Mouse (Mus musculus): ENCODE measurements around the gene Igtp.
"Not testable (repeated sequence)": the region's sequence is repeated elsewhere in the genome, so short reads cannot be mapped to it uniquely, and the experiment has no call there.

Igtp gene

DNA sequence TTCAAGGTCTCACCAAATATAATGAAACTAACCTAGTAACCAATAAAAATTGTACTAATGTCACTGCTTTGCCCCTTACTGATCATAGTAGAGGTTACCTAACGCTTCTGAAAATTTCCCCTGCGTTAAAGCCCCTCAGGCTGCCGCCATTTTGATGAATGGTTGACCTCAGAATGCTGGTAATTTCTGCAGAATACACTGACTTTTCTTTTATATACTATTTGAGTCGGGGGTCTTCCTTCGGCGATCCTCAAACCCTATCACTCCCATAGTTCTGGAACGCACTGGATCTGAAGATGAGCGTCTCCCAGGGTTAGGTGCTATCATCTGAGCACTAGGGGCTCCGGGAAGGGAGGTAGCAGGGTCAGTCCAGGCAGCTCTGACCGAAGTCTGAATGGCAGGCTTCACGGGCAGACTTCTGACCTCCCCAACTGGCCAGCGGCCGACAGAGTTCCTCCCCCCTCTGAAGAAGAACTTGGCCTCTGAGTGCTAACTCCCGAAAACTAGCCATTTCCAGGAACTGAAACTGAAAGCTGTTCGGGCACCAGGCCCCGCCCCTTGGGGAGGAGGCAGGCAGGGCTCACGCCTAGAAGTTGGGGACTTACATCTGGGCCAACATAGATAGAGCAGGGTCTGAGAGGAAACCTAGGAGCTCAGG lies 15.2 kb downstream of the Igtp start:
- peak in 1 of 2 experiments; percentile 17 for DNase-seq

DNA sequence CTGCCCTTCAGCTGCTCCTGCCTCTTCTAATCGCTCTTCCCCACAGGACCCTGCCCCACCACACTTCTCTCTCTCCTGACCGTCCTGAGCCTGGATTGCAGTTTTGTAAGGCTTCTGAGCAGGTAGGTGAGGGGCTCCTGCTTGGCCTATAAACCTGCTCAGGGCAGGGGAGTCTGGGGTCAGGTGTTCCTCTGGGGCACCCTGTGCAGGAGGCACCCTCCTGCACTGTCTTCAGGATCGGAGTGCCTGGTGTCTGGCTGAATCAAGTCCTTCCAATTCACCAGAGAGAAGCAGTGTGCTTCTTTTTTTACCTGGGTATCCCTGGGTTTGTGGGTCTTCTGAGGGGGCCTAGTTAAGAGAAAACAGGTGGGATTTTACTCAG lies 15.7 kb downstream of the Igtp start:
- not testable (repeated sequence) for DNase-seq

DNA sequence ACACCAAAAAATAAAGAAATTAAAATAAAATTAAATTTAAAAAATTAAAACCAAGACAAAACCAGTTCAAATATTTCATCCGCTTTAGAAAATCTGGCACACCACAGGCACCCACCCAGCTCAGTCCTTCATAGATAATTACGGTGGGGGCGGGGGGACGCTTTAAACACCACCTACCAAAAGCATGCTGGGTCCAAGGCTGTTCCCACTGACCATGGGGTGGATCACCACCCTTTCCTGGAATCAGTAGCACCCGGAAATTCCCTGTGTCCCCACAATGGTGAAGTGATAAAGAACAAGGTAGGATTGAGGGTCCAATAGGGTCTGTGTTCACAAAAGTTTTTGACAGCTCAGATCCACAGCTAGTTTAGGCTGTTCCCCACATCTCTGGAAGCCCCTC lies 16.5 kb downstream of the Igtp start:
- no peak for DNase-seq

DNA sequence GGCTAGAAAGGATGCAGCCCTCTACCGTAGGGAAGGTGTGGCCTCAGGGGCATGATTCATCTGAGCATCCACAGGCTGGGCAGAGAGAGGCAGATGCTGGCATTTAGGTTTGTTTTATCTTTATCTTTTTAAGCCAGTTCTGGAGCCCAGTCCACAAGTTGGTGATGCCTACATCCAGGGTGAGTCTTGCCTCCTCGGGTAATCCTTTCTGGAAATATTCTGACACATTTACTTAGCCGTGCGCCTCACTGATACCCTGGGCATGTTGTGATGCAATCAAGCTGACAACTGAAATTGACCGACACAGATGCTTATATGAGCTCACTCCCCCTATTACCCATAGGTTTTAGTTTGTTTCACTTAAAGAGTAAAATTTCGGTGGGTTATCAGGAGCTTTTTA lies 17.5 kb downstream of the Igtp start:
- no peak for DNase-seq

DNA sequence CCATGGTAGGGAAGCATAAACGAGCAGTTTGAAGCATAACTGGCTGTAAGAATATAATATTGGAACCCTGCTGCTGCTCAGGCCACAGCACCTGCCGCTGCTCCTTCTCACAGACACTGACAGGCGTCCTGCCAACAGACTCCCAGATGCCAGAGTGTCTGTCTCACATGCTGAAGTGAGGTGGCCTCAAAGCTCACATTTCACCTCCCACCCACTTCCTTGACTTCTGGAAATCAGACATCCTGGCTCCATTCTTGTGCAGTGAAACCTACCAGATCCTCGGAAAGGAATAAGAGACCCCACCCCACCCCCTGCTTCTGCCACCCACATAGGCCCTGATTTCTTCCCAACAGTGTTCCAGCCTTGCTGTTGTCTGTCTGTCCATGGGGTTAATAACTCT lies 24.4 kb downstream of the Igtp start:
- DNase-seq = peak; percentile 27 to 60

DNA sequence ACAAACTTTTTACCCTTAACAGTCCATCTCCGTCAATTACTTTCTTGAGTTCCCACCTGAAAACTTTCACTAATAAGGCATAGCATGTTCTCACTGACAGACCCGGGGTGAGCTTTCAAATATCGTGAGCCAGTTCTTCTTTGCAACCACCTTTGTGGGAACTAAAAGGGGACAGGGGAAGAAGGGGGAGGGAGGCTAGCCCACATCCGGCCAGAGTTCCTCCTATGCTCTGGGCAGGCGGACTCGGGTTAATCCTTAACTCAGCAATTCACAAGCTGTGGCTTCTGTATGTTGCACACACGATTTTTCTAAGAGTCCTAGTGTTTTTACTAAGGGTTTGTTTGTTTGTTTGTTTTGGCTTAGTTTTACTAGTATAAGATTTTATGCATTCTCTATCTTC lies 25.0 kb downstream of the Igtp start:
- no peak for DNase-seq

DNA sequence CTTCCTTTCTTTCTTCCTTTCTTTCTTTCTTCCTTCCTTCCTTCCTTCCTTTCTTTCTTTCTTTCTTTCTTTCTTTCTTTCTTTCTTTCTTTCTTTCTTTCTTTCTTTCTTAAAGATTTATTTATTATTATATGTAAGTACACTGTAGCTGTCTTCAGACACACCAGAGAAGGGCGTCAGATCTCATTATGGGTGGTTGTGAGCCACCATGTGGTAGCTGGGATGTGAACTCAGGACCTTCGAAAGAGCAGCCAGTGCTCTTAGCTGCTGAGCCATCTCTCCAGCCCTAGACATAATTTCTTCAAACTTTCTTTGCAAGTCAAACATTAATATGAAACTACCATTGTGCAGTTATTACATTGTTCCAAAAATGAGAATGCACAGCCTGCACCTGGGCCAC lies 25.5 kb downstream of the Igtp start:
- DNase-seq = not testable (repeated sequence)

DNA sequence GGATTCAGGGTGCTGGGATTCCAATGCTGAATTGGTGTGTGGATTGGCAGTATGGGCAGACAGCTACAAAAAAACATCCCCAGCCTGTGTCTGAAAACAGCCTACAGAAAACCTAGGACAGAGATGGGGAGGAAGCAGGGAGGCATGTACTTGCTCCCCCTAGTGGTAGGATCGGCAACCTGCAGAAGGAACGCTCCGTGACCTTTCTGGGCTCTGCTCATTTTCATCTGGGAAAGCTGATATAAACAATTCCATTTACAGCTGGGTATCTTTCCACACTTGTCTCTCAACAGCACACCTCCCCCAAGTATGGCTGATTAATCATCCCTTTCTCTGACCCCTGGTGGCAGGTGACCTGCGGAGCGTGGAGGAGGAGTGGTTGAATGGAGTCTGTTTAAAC lies 26.3 kb downstream of the Igtp start:
- DNase-seq = peak; percentile 77 to 78

DNA sequence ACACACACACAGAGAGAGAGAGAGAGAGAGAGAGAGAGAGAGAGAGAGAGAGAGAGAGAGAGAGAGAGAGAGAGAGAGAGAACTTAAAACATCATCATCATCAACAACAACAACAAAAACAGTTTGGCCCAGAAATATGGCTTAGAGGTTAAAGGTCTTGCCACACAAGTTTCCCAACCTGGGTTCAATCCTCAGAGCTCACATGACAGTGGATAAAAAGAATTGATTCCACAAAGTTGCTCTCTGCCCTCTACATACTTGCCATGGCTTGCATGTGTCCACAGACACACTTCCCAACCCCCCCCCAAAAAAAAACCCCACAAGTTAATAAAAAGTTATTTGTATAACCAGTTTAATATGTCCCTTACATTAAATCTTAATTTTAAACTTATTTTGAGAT lies 27.1 kb downstream of the Igtp start:
- DNase-seq = no peak

DNA sequence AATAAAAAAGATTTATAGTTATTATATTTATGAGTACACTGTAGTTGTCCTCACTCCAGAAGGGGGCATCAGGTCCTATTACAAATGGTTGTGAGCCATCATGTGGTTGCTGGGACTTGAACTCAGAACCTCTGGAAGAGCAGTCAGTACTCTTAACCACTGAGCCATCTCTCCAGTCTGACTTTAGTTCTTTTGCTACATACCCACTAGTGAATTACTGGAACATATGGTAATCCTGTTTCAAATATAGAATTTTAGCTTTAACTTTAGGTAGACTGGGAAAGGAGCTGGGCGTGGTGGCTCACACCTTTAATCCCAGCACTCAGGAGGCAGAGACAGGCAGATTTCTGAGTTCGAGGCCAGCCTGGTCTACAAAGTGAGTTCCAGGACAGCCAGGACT lies 28.7 kb downstream of the Igtp start:
- DNase-seq = not testable (repeated sequence)

DNA sequence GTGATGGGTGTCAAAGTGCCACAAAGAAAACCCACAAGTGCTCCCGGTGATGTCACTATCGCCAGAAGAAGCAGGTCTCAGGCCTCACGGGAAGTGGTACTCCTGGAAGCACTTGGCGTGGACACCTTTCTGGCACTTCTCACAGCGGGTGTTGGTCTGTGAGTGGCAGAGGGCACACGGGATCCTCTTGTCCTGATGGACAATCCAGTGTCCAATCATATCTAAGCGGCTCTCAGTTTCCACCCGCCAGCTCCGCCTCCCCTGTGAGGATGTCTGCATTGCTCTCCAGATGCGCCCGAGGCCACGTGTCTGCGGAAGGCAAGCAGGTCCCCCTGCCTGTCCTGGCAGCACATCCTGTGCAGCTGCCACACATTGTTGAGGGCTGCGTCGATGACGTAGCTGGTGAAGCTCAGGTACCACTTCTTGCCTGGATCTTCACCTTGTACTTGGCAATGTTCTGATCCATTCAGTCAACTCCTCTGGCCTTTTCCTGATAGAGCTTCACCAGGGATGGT lies 31.1 kb downstream of the Igtp start:
- DNase-seq = no peak

DNA sequence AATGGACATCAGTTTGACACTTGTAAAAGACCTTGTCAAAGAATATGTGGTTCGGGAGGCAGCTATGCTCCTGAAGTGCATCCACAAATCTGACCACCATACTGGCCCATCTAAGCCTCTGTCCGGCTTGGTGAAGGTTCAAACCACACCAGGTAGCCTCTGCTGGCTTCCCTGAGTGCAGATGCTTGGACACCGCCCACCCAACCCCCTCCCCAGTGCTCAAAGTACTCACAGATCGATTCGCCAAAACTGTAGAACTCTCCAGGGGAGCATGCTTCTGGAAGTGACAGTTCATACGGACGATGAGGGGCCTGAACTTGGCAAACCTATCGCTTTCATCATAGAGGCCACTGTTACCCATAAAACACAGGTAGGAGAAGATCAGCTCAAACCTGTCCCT lies 31.8 kb downstream of the Igtp start:
- no peak for DNase-seq

DNA sequence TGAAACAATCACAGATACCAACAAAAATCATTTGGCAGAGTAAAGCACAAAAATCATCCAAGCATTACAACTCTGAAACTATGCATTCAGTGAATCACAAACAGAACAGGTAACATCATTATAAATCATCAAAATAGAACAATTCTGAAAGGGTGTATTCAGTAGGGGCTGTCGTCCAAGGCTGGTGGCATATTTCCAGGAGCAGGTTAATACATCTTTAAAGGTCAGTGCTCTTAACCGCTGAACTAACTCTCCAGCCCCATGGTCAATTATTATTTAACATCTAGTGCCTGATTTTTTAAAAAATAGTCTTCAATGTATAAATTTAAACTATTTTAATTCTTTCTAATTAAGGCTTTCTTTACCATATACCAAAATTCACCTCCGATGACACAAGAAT lies 35.2 kb downstream of the Igtp start:
- DNase-seq = not testable (repeated sequence)

DNA sequence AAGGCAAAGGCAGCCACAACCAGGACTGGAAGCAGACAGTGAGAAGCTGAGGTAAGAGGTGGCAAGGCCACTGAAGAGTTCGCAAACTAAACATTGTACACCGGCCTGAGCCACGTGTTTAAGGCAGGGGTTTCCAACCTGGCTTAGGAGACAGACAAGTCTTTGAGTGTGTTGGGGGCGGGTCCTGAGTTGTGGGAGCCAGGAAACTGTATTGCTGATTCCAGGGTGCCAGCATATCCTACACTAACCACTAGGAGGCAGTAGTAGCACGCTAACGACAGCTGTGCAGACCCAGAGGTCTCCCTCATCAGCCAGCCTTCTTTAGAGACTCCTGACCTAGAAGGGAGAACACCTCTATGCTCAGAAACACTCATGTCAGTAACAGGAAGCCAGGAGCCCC lies 35.8 kb downstream of the Igtp start:
- DNase-seq = peak in 1 of 2 experiments; percentile 13

DNA sequence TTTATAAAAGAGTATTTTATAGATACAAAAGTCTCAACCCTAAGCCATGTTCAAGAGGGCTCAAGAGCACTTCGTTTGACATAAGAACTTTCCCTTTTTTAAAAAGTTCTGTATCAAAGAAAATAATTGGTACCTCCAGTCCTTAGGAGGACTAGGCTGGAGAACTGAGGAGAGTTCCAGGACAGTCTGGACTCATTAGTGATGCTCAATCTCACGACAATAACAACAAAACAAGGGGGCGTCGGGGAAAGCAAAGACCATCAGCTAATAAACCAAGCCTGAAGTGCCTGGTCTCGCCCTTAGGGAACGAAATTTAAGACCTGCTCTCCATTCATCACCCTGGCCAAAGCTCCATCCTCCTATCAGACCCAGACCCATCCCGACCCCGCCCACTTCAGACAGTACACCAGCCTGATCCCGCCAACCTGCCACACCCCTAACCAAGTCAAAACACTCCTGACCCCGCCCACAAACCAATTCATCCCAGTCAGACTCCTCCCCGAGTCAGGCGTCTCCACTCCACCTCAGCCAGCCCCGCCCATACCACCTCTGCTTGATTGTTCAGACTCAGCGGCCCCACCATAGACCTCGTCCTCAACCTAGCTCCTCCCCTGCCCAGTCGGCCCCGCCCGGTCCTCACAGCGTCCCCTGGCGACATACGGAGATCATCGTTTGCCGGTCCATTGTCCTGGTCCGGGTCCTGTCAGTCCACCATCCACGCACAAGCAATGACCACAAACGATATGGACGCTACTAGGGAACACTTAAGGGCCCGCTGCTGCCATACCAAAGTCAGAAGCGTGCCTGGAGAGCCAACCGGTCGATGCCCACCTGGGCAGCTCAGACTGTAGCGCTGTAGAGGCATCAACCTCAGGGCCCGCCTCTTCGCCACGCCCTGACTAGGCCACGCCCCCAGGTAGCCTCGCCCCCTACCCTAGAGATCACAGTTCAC lies 39.8 kb downstream of the Igtp start:
- DNase-seq = peak; percentile 27 to 34

DNA sequence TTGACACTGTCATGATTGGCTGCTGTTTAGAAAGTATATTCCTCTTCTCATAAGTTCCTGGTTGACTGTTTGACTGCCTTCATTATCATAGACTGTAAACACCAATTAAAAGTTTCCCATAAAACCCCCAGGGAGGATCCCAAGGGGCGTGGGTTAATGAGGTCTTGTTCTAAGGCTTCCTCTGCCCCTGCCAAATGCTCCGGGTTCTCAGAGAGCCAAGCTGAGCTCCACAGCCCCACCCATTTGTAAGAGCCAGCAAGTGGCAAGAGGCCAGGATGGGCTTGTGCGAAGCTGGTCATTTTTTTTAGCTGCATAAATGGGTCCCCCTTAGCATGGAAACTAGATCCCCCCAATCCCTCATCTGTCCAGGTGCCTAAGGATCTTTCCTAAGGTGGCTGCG lies 47.9 kb downstream of the Igtp start:
- peak in 1 of 2 experiments; percentile 14 for DNase-seq

DNA sequence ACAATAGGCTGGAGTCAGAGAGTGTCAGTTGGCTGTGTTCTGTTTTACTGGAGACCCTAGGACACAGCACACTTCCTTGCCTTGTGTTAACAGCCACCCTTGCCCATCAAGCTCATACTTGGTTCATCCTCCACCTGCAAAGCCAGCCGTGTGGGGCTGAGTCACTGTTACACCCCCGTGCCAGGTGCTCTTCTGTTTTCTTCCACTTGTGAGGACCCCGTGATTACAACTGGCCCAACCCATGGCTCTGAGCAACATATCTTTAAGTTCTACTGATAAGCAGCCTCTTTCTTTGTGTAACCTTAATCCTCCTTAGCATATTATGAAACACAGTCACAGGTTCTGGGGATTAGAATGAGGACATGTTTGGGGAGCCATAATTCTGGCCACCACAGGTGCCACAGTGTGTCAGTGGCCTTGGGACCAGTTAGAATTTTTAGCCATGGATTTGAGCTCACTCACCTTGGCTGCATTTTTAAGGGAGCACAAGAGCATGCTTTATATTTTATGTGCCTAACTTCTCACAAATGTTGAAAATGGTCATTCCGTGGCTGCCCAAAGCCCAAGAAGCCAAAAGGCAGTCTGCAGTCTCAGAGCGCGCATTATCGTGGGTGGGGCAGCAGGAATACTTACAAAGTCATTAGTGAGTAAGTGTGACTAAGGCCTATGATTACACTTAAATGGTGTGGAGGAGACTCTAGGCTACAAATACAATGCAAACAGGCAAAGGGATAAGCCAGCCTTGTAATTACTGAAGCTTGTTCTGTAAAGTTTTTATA lies 50.0 kb downstream of the Igtp start:
- DNase-seq = no peak

DNA sequence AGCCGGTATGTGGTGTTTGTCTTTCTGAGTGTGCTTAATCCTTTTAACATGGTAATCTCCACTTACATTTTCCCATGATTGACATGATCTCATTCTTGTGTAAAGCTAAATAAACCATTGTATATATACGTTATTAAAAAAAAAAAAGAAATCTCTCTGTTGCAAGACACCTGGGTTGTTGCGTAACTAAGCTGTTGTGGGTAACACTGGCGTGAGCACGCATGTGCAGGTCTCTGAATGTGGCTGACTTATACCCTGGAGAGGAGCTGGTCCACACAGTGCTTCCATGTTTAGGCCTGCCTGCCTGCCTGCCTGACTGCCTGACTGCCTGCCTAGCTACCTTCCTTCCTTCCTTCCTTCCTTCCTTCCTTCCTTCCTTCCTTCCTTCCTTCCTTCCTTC lies 51.2 kb downstream of the Igtp start:
- no peak for DNase-seq

DNA sequence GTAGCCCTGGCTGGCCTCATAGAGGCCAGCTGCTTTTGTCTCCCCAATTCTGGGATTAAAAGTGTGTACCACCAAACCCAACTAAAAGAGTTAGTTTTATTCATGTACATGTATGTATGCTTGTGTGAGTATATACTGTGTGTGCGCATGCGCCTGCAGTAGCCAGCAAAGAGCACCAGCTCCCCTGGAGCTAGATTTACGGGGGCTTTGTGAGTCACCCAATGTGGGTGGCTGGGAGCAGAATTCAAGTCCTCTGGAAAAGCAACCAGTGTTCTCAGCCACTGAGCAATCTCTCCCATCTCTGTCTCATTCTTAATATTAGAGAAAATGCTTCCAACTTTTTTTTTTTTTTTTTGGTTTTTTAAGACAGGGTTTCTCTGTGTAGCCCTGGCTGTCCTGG lies 55.1 kb downstream of the Igtp start:
- no peak for DNase-seq
